7 mouse cellular contexts compared by ENCODE assay signal in the genomic region with DNA sequence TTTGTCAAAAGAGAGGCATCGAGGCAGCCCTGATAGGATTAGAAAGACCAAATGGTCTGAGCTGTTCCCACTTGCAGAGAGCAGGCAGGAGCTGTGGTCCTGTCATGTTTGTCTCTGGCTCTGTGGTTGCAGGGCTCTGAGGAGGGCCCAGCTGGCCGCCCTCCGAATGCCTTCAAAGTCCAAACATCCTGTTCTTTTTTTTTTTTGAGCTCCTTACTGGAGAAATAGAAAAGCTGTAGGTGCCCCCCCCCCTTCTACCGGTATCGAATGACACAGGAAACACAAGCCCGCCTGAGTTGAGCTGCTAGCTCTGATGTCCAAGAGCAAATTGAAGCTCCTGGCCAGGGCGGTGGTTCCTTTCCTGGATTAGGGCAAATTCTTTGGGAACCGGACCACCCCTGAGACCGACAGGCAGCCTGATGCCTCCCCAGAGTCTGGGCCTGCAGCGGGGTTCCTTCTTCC. TPM values are rescaled to one million over a fixed set of nuclear protein-coding genes. Genes with fewer than 3 reads are reported as not detected.
A peak's percentile ranks its signal among the peaks of the same experiment; 100 is the strongest.
DNase-seq lines count a peak whose midpoint lies in the region; ATAC-seq lines count a peak whose summit lies in the region.

No protein-coding gene starts in this region.

- peaks cover 20% of the 10 kb centered on the region for H3K4me1 ChIP-seq in embryonic facial prominence, embryonic 11.5 days (ENCODE audit: control insufficient read depth, insufficient read depth, low read length)
- peaks cover 62% of the 10 kb centered on the region for H3K4me1 ChIP-seq in kidney, embryonic 15.5 days

- H3K27me3 ChIP-seq in embryonic facial prominence, embryonic 11.5 days (ENCODE audit: control insufficient read depth, insufficient read depth, low read length) = no peaks in the 10 kb centered on the region
- no peaks in the 10 kb centered on the region for H3K27me3 ChIP-seq in kidney, embryonic 15.5 days

- 2% methylated on average over 10 of the region's 10 CpGs for WGBS in embryonic facial prominence, embryonic 11.5 days
- WGBS in kidney, embryonic 15.5 days = 8% methylated on average over 10 of the region's 10 CpGs

- H3K9ac ChIP-seq in embryonic facial prominence, embryonic 11.5 days (replicated peaks; ENCODE audit: low read length) = peak overlapping the region; percentile 34
- peak overlapping the region; percentile 27; the same call in 1 of the 2 replicates for H3K9ac ChIP-seq in kidney, embryonic 15.5 days

- peak overlapping the region; percentile 23; the same call in 1 of the 2 replicates for H3K4me2 ChIP-seq in embryonic facial prominence, embryonic 11.5 days (ENCODE audit: low read depth, low read length)
- peak overlapping the region; percentile 40 for H3K4me2 ChIP-seq in kidney, embryonic 15.5 days

- ATAC-seq in embryonic facial prominence, embryonic 11.5 days (replicated peaks; ENCODE audit: insufficient number of reproducible peaks, low FRiP score, low TSS enrichment, low read depth) = no peak
- ATAC-seq in kidney, embryonic 15.5 days (replicated peaks; ENCODE audit: low FRiP score) = no peak; the same call in 1 of the 2 replicates

- peak; percentile 68 for DNase-seq in embryonic facial prominence, embryonic 11.5 days (ENCODE audit: low spot score)
- DNase-seq in heart, adult 18-20 months = peak; percentile 55 to 73
- peak; percentile 71 for DNase-seq in lung, postnatal 36 days
- no peak for DNase-seq in adrenal gland, postnatal 36 days
- no peak for DNase-seq in adrenal gland, postnatal 4 days (ENCODE audit: low spot score in 2 of 2)
- DNase-seq in left cerebral cortex, adult 11 months (ENCODE audit: low spot score) = no peak

- no peaks in the 10 kb centered on the region; the same call in none of the 2 replicates for H3K36me3 ChIP-seq in embryonic facial prominence, embryonic 11.5 days (replicated peaks; ENCODE audit: control insufficient read depth, insufficient read depth, low read depth, low read length)
- peaks cover 13% of the 10 kb centered on the region for H3K36me3 ChIP-seq in kidney, embryonic 15.5 days

- no peak overlapping the region for H3K4me3 ChIP-seq in embryonic facial prominence, embryonic 11.5 days (ENCODE audit: low read depth, low read length)
- H3K4me3 ChIP-seq in kidney, embryonic 15.5 days (replicated peaks) = peak overlapping the region; percentile 2

- H3K9me3 ChIP-seq in embryonic facial prominence, embryonic 11.5 days (replicated peaks; ENCODE audit: control insufficient read depth, low read length) = no peaks in the 10 kb centered on the region
- H3K9me3 ChIP-seq in kidney, embryonic 15.5 days (replicated peaks) = no peaks in the 10 kb centered on the region

- H3K27ac ChIP-seq in embryonic facial prominence, embryonic 11.5 days (replicated peaks; ENCODE audit: low read depth, low read length) = peak overlapping the region; percentile 82
- peak overlapping the region; percentile 84 for H3K27ac ChIP-seq in kidney, embryonic 15.5 days

RNA-seq across cellular contexts. Expression of a gene that starts 58.5 kb away (rescaled TPM):
- 32.2 and 38.0 TPM in 2 replicates for polyA plus RNA-seq in embryonic facial prominence, embryonic 11.5 days (2014; fragmentation: Nextera tagmentation; extraction: Ambion mirVana)
- 100 to 1,000 TPM; 105 to 121 TPM for total RNA-seq in heart, adult 18-20 months (2021)
- 53.7 and 58.5 TPM in 2 replicates for polyA plus RNA-seq in kidney, embryonic 15.5 days (2015; fragmentation: Nextera tagmentation; extraction: Ambion mirVana)
- 100 to 1,000 TPM; 256 to 280 TPM for total RNA-seq in adrenal gland, postnatal 36 days (2021)
- 100 to 1,000 TPM; 279 to 303 TPM for total RNA-seq in adrenal gland, postnatal 4 days (2021)

Comparison
In these comparisons a context has a peak if more than half of its experiments do, and no peak if none do; other contexts are left out.
1. DNase-seq: peak in embryonic facial prominence, embryonic 11.5 days (single experiment), heart, adult 18-20 months (2 of 2) and lung, postnatal 36 days (single experiment); none in adrenal gland, postnatal 36 days (0 of 2), adrenal gland, postnatal 4 days (0 of 2) and left cerebral cortex, adult 11 months (single experiment).